In the genomic region with DNA sequence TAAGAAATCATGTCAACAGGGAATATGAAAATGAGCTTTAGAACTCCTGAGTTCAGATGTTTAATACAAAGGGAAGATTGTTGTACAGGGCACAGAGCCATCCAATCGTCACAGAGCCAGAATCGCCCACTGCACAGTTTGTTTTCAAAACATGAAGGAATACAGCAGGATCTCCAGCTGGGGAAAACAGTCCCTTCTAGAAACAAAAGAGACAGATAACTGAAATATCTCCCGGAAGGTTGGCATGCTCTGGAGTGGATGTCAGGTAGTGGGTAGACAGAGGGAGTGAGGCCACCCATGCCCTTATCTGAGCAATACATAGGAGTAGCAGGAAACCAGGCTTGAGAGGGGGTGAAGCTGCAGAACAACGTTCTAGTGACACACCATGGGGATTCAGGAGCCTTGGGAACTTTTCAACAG, we compare ENCODE assay signal across 12 mouse cellular contexts.
DNase-seq lines count a peak whose midpoint lies in the region; ATAC-seq and TF ChIP-seq lines count a peak whose summit lies in the region.
"Had no signal": no experiment of that assay in that cellular context is flagged by ENCODE, and none has a peak within 500 bp of the region (broad histone marks: within the 10 kb centered on the region; RNA-seq: fewer than 3 reads in every experiment).

No protein-coding gene starts in this region.

- DNase-seq in heart, adult 2 months: peak in 1 of 2 experiments; percentile 31
- peak; percentile 9 for DNase-seq in heart, postnatal 25 days (ENCODE audit: low spot score)
- no peak for DNase-seq in thymus, postnatal 14 days
- DNase-seq: adrenal gland, postnatal 10 days; cerebellum, adult 2 months; gastrocnemius, postnatal 25 days had no signal

- peak overlapping the region; percentile 18 for H3K27ac ChIP-seq in heart, adult 2 months
- H3K27ac ChIP-seq in kidney, embryonic 16.5 days (ENCODE audit: low read length): no peak overlapping the region
- H3K27ac ChIP-seq: kidney, embryonic 15.5 days; macrophage had no signal

- H3K36me3 ChIP-seq in megakaryocyte, embryonic 14.5 days (replicated peaks; ENCODE audit: low read length): peaks cover 4% of the 10 kb centered on the region
- no peaks in the 10 kb centered on the region for H3K36me3 ChIP-seq in heart, adult 2 months (ENCODE audit: control insufficient read depth, insufficient read depth, low read length)
- H3K36me3 ChIP-seq in kidney, embryonic 16.5 days (ENCODE audit: insufficient read depth, low read length): no peaks in the 10 kb centered on the region
- H3K36me3 ChIP-seq: kidney, embryonic 15.5 days had no signal

- no peaks in the 10 kb centered on the region for H3K9me3 ChIP-seq in megakaryocyte, embryonic 14.5 days
- no peaks in the 10 kb centered on the region for H3K9me3 ChIP-seq in kidney, embryonic 16.5 days (ENCODE audit: low read length)
- H3K9me3 ChIP-seq: kidney, embryonic 15.5 days had no signal

- no peak overlapping the region for H3K4me2 ChIP-seq in kidney, embryonic 16.5 days (replicated peaks; ENCODE audit: low read depth, low read length)
- H3K4me2 ChIP-seq: kidney, embryonic 15.5 days had no signal

- TF ChIP-seq EP300 in heart, adult 2 months (IDR thresholded peaks at IDR 0.05; ENCODE audit: insufficient read depth, low read depth, low read length): no peak

- intact Hi-C loops in heart, adult 2 months (cut with DNase I): no loop called here
- intact Hi-C loops in heart, postnatal 25 days (cut with DNase I): no loop called here

- H3K4me1 ChIP-seq in megakaryocyte, embryonic 14.5 days: peaks cover 89% of the 10 kb centered on the region
- H3K4me1 ChIP-seq in heart, adult 2 months (ENCODE audit: control insufficient read depth, insufficient read depth, low read length): peaks cover 3% of the 10 kb centered on the region
- H3K4me1 ChIP-seq in kidney, embryonic 16.5 days (ENCODE audit: insufficient read depth, low read length): peaks cover 18% of the 10 kb centered on the region

- no peaks in the 10 kb centered on the region; the same call in 1 of the 2 replicates for H3K79me2 ChIP-seq in heart, adult 2 months (replicated peaks; ENCODE audit: control insufficient read depth, insufficient read depth, low read length)

- no peak overlapping the region for H3K9ac ChIP-seq in heart, adult 2 months (ENCODE audit: low read depth, low read length)
- H3K9ac ChIP-seq in kidney, embryonic 16.5 days (replicated peaks; ENCODE audit: low read length): no peak overlapping the region
- H3K9ac ChIP-seq: kidney, embryonic 15.5 days had no signal

- TF ChIP-seq CTCF in heart, adult 2 months (IDR thresholded peaks at IDR 0.05): no peak

- no peak for TF ChIP-seq POLR2A in heart, adult 2 months (IDR thresholded peaks at IDR 0.05; ENCODE audit: insufficient read depth, low read depth, low read length)

- no peak for ATAC-seq in megakaryocyte, adult 5-6 weeks (ENCODE audit: poor library complexity, severe bottlenecking)
- peak; percentile 83 for ATAC-seq in megakaryocyte-erythroid progenitor cell, adult 5-6 weeks (replicated peaks; ENCODE audit: low FRiP score, low TSS enrichment, poor library complexity, severe bottlenecking)
- ATAC-seq in kidney, embryonic 16.5 days (ENCODE audit: low FRiP score, low TSS enrichment): no peak

- peak overlapping the region; percentile 66 for H3K4me3 ChIP-seq in megakaryocyte, embryonic 14.5 days (replicated peaks)
- H3K4me3 ChIP-seq in heart, adult 2 months: no peak overlapping the region
- no peak overlapping the region for H3K4me3 ChIP-seq in kidney, embryonic 16.5 days (ENCODE audit: low read length)
- H3K4me3 ChIP-seq: kidney, embryonic 15.5 days had no signal

- H3K27me3 ChIP-seq in megakaryocyte, embryonic 14.5 days (replicated peaks): no peaks in the 10 kb centered on the region
- no peaks in the 10 kb centered on the region for H3K27me3 ChIP-seq in heart, adult 2 months (ENCODE audit: control insufficient read depth, insufficient read depth, low read length)
- H3K27me3 ChIP-seq in kidney, embryonic 16.5 days (ENCODE audit: insufficient read depth, low read length): no peaks in the 10 kb centered on the region
- H3K27me3 ChIP-seq: kidney, embryonic 15.5 days had no signal

- 31% methylated on average over 4 of the region's 4 CpGs for WGBS in heart, adult 2 months
- 63% methylated on average over 4 of the region's 4 CpGs for WGBS in kidney, embryonic 16.5 days
